Mouse (Mus musculus): ENCODE measurements around the gene Reps2. TPM values are rescaled to one million over a fixed set of nuclear protein-coding genes. Genes with fewer than 3 reads are reported as not detected.

Reps2 gene
- polyA plus RNA-seq (2012) = 0.01 and 0.02 TPM in 2 replicates

DNA sequence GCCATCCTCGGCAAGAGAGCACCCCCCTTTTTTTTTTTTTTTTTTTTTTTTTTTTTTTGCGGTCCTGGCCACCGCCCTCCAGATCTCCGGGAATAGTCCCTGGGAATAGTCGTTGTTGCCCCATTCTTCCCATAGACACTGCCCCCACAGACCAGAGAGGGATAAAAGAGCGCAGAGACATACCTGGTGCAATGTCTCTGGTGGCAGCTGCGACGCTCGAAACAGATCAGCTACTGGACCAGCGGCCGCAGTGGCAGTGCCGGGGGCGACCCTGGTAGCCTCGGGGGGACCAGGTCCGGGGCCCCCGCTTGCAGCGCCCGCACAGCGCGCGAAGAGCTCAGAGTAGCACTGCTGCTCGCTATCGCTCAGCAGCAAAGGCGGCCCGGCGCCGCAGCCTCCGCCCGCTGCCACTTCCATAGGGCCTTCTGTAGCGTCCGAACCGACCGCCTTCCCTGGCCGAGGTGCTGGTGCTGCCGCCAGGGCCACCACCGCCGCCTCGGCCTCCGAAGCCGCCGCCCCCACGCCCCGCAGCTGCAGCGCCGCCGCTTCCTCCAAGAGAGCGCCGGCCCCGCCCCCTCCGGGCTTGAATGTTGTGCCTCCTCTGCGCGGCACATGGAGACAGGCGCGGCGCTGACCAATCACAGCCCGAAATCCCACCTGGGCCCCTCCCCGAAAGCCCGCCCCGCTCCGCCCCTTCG is at the start of gene Reps2:
Gene Reps2 (minus strand): TSS at position 559 of the 698 bp plus-strand sequence.
- peaks cover 31% of the 10 kb centered on the region for H3K4me1 ChIP-seq (ENCODE audit: control insufficient read depth)
- TF ChIP-seq TAL1 (IDR thresholded peaks at IDR 0.05; ENCODE audit: low read length) (no peak), GATA1 (IDR thresholded peaks at IDR 0.05; ENCODE audit: low read length) (no peak)
- H3K9me3 ChIP-seq (ENCODE audit: control insufficient read depth, low read length) = 0 out of 2 replicates have a peak, but pooled peaks cover 3% of the 10 kb centered on the region
- peak within 1 kb of the TSS; percentile 77 for H3K4me3 ChIP-seq (replicated peaks)
- no peaks in the 10 kb centered on the region for H3K36me3 ChIP-seq (ENCODE audit: control insufficient read depth)
- peaks cover 2% of the 10 kb centered on the region; the same call in 1 of the 2 replicates for H3K27me3 ChIP-seq (ENCODE audit: control insufficient read depth)

DNA sequence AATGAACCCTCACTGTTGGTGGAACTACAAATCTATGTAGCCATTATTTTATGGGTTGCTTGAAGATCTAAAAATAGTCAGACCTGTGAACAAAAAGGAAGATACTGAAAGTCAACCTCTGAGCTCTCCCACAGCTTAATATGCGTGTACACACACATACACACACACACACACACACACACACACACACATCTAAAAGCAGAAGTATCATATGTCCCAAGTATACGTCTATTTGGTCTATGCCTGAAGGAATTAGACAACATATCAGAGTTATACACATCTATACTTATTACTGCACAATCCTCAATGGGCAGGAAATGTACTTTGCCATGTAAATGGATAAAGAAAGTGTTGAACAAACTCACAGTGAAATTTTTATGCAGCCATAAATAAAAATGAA is 47.8 kb upstream of the Reps2 start:
- TF ChIP-seq TAL1 (IDR thresholded peaks at IDR 0.05; ENCODE audit: low read length) = no peak
- no peak for TF ChIP-seq GATA1 (IDR thresholded peaks at IDR 0.05; ENCODE audit: low read length)
- H3K4me3 ChIP-seq (replicated peaks) = no peak overlapping the region
- no peaks in the 10 kb centered on the region for H3K36me3 ChIP-seq (ENCODE audit: control insufficient read depth)
- no peaks in the 10 kb centered on the region for H3K9me3 ChIP-seq (ENCODE audit: control insufficient read depth, low read length)
- H3K4me1 ChIP-seq (ENCODE audit: control insufficient read depth) = no peaks in the 10 kb centered on the region
- 0 out of 2 replicates have a peak, but pooled peaks cover 3% of the 10 kb centered on the region for H3K27me3 ChIP-seq (ENCODE audit: control insufficient read depth)

DNA sequence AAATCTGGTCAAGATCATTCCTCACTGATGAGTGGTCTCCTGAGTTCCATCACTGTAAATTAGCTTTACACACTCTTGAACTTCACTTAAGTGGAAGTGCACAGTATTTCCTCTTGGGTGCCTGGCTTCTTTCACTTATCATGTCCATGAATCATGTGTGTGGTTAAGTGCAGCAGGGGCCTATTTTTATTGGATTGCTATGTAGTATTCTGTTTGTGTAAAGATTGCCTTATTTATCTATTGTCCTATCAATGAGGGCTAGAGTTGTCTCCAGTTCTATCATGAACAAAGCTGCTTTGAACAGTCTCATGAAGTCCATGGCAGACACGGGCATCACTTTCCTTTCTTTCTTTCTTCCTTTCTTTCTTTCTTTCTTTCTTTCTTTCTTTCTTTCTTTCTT is 41.9 kb upstream of the Reps2 start:
- Histone ChIP-seq H3K36me3 (ENCODE audit: control insufficient read depth) (no peaks in the 10 kb centered on the region), H3K4me1 (ENCODE audit: control insufficient read depth) (peaks cover 14% of the 10 kb centered on the region), H3K4me3 (replicated peaks) (no peak overlapping the region), H3K9me3 (ENCODE audit: control insufficient read depth, low read length) (no peaks in the 10 kb centered on the region), H3K27me3 (ENCODE audit: control insufficient read depth) (no peaks in the 10 kb centered on the region)
- TF ChIP-seq TAL1 (IDR thresholded peaks at IDR 0.05; ENCODE audit: low read length) = no peak
- no peak for TF ChIP-seq GATA1 (IDR thresholded peaks at IDR 0.05; ENCODE audit: low read length)

DNA sequence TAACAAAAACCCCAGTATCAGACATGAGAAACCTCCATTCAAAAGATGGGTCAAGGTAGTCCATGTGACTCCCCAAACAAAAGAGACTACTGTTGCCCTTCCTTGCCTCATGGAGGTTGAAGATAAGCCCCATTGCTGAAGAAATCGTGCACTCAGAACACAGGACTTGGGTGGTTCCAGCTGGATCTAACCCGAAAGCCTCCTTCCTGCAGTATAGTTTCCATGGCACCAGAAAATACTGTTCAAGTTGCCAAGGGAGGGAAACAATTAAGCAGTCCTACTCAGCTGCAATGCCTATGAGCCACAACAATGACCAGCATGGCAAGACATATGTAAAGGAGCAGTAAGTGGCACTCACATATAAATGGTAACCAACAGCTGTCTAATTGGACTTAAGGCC is 36.1 kb upstream of the Reps2 start:
- Histone ChIP-seq H3K27me3 (ENCODE audit: control insufficient read depth) (no peaks in the 10 kb centered on the region), H3K4me3 (replicated peaks) (no peak overlapping the region), H3K4me1 (ENCODE audit: control insufficient read depth) (peaks cover 39% of the 10 kb centered on the region), H3K36me3 (ENCODE audit: control insufficient read depth) (no peaks in the 10 kb centered on the region), H3K9me3 (ENCODE audit: control insufficient read depth, low read length) (peaks cover 2% of the 10 kb centered on the region; the same call in 1 of the 2 replicates)
- no peak for TF ChIP-seq TAL1 (IDR thresholded peaks at IDR 0.05; ENCODE audit: low read length)
- TF ChIP-seq GATA1 (IDR thresholded peaks at IDR 0.05; ENCODE audit: low read length) = no peak

DNA sequence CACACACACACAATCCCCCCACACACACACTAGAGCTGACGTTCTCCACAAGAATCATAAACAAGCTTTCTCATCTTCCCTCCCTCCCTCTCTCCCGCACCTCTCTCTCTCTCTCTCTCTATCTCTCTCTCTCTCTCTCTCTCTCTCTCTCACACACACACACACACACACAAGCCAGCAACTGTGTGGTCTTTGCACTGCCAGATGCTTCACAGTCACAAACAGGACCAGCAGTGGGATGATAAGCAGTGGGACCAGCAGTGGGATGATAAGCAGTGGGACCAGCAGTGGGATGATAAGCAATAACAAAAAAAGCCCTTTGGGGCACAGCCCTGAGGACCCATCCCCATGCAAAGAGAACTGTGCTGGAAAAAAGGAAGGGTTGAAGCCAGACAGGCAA is 35.4 kb upstream of the Reps2 start:
- Histone ChIP-seq H3K4me3 (replicated peaks) (no peak overlapping the region), H3K9me3 (ENCODE audit: control insufficient read depth, low read length) (peaks cover 2% of the 10 kb centered on the region; the same call in 1 of the 2 replicates), H3K36me3 (ENCODE audit: control insufficient read depth) (no peaks in the 10 kb centered on the region), H3K4me1 (ENCODE audit: control insufficient read depth) (peaks cover 39% of the 10 kb centered on the region), H3K27me3 (ENCODE audit: control insufficient read depth) (no peaks in the 10 kb centered on the region)
- TF ChIP-seq GATA1 (IDR thresholded peaks at IDR 0.05; ENCODE audit: low read length) (peak; percentile 36; the same call in 1 of the 2 replicates), TAL1 (IDR thresholded peaks at IDR 0.05; ENCODE audit: low read length) (peak; percentile 53; the same call in 2 of the 3 replicates)

DNA sequence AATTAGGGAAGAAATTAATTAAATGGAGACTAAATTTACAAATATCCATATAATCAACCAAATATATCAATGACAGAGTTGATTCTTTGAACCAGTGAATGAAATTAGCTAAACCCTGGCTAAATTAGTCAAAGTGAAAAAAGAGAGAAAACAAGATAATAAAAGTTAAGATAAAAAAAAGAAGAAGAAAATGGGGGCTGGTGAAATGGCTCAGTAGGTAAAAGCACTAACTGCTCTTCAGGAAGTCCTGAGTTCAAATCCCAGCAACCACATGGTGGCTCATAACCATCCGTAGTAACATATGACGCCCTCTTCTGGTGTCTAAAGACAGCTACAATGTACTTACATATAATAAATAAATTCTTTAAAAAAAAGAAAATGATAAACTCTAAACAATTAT is 22.7 kb upstream of the Reps2 start:
- Histone ChIP-seq H3K9me3 (ENCODE audit: control insufficient read depth, low read length) (no peaks in the 10 kb centered on the region), H3K4me3 (replicated peaks) (no peak overlapping the region), H3K4me1 (ENCODE audit: control insufficient read depth) (no peaks in the 10 kb centered on the region), H3K36me3 (ENCODE audit: control insufficient read depth) (no peaks in the 10 kb centered on the region), H3K27me3 (ENCODE audit: control insufficient read depth) (no peaks in the 10 kb centered on the region)
- TF ChIP-seq TAL1 (IDR thresholded peaks at IDR 0.05; ENCODE audit: low read length) = no peak
- no peak for TF ChIP-seq GATA1 (IDR thresholded peaks at IDR 0.05; ENCODE audit: low read length)

DNA sequence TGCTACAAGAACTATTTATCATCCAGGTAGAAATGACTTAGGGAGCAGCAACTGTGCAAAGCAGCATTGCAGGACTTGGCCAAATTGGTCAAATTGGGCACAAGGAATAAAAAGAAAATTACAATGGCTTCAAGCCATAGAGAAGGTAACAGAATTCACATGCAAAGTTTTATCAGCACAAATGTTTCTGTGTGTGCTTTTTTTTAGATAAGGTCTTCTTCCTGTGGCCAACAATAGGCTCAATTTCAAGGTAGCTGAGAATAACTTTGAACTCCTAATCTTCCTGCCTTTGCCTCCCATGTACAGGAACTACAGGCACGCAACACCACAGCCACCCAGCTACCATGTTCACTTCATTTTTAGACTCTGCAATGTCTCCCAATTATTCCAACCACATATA is 16.7 kb upstream of the Reps2 start:
- H3K4me3 ChIP-seq (replicated peaks) = no peak overlapping the region
- H3K36me3 ChIP-seq (ENCODE audit: control insufficient read depth) = no peaks in the 10 kb centered on the region
- no peak for TF ChIP-seq TAL1 (IDR thresholded peaks at IDR 0.05; ENCODE audit: low read length)
- TF ChIP-seq GATA1 (IDR thresholded peaks at IDR 0.05; ENCODE audit: low read length) = no peak
- H3K4me1 ChIP-seq (ENCODE audit: control insufficient read depth) = peaks cover 3% of the 10 kb centered on the region; the same call in 1 of the 2 replicates
- H3K27me3 ChIP-seq (ENCODE audit: control insufficient read depth) = no peaks in the 10 kb centered on the region
- H3K9me3 ChIP-seq (ENCODE audit: control insufficient read depth, low read length) = no peaks in the 10 kb centered on the region

DNA sequence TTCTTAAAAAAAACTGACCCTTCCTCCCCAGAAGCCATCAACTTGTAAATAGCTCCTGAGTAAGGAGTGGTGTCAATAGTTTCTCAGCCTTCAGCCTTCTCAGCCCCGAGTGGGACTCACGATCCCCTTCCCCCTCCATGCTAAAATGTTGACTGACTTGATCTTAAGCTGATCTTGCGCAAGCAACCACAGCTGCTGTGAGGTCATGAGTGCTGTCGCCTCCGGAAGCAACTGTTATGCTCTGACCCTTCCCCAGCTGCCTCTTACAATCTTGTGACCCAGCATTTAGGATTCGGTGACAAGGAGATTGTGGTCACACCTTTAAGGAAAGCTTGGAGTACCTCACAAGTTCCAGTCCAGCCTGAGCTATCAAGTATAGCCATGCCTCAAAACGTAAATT is 10.1 kb upstream of the Reps2 start:
- no peaks in the 10 kb centered on the region for H3K9me3 ChIP-seq (ENCODE audit: control insufficient read depth, low read length)

DNA sequence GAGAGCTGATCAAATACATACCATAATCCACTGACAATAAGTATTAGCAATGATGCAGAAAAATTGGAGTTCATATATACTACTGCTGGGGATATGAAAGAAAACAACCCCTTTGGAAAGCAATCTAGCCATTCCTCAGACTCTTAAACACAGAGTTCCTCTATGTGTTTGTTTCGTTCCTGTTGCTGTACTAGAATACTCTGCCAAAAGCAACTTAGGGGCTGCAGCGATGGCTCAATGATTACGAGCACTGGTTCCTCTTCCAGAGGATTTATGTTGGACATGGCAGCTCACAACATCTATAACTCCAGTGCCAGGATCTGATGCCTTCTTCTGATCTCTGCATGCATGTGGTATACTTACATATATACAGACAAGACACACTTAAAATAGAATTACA is 9.0 kb upstream of the Reps2 start:
- H3K27me3 ChIP-seq (ENCODE audit: control insufficient read depth) = no peaks in the 10 kb centered on the region
- no peak for TF ChIP-seq GATA1 (IDR thresholded peaks at IDR 0.05; ENCODE audit: low read length)
- TF ChIP-seq TAL1 (IDR thresholded peaks at IDR 0.05; ENCODE audit: low read length) = no peak

More for the DNA sequence above, 10.1 kb upstream of the Reps2 start:
- H3K4me1 ChIP-seq (ENCODE audit: control insufficient read depth) = peaks cover 8% of the 10 kb centered on the region
- no peaks in the 10 kb centered on the region for H3K36me3 ChIP-seq (ENCODE audit: control insufficient read depth)
- no peak for TF ChIP-seq GATA1 (IDR thresholded peaks at IDR 0.05; ENCODE audit: low read length)
- TF ChIP-seq TAL1 (IDR thresholded peaks at IDR 0.05; ENCODE audit: low read length) = no peak
- H3K4me3 ChIP-seq (replicated peaks) = no peak overlapping the region
- H3K27me3 ChIP-seq (ENCODE audit: control insufficient read depth) = no peaks in the 10 kb centered on the region

More for the DNA sequence above, 9.0 kb upstream of the Reps2 start:
- H3K4me3 ChIP-seq (replicated peaks) = no peak overlapping the region
- no peaks in the 10 kb centered on the region for H3K36me3 ChIP-seq (ENCODE audit: control insufficient read depth)
- peaks cover 11% of the 10 kb centered on the region for H3K4me1 ChIP-seq (ENCODE audit: control insufficient read depth)
- H3K9me3 ChIP-seq (ENCODE audit: control insufficient read depth, low read length) = no peaks in the 10 kb centered on the region

Measured in erythroblast, embryonic 14.5 days (primary cell).